Mouse (Mus musculus) NIH3T3 (cell line): ENCODE measurements around the gene Pgd.
"Not testable (repeated sequence)": the region's sequence is repeated elsewhere in the genome, so short reads cannot be mapped to it uniquely, and the experiment has no call there.

Experiments used
- DNase-seq: peaks from one replicate; pipeline ENCODE4 v3.0.0-alpha.2; 2012; ENCODE audit warnings: low read depth

The Pgd gene

GRCm38 (mm10) chr4:149166215-149166946 lies at the start of gene Pgd:
Gene Pgd, minus strand, starts transcription at chr4:149166771.
- DNase-seq, result peak; percentile 97

GRCm38 (mm10) chr4:149215982-149216381 lies 49.4 kb upstream of the Pgd start:
- no peak for DNase-seq

- DNase-seq, result peak; percentile 41
Measured at GRCm38 (mm10) chr4:149215397-149215796, 48.8 kb upstream of the Pgd start.

- DNase-seq, result not testable (repeated sequence)
Measured at GRCm38 (mm10) chr4:149214468-149214867, 47.9 kb upstream of the Pgd start.

GRCm38 (mm10) chr4:149213466-149213865 lies 46.9 kb upstream of the Pgd start:
- no peak for DNase-seq

GRCm38 (mm10) chr4:149211441-149211840 lies 44.9 kb upstream of the Pgd start:
- not testable (repeated sequence) for DNase-seq

- DNase-seq, result no peak
Measured at GRCm38 (mm10) chr4:149202467-149202866, 35.9 kb upstream of the Pgd start.

- no peak for DNase-seq
Measured at GRCm38 (mm10) chr4:149201110-149201509, 34.5 kb upstream of the Pgd start.

GRCm38 (mm10) chr4:149197180-149197579 lies 30.6 kb upstream of the Pgd start:
- no peak for DNase-seq

- DNase-seq, result no peak
Measured at GRCm38 (mm10) chr4:149191103-149191502, 24.5 kb upstream of the Pgd start.

GRCm38 (mm10) chr4:149188563-149188962 lies 22.0 kb upstream of the Pgd start:
- DNase-seq, result no peak

GRCm38 (mm10) chr4:149182755-149183154 lies 16.2 kb upstream of the Pgd start:
- DNase-seq, result peak; percentile 48

- DNase-seq, result no peak
Measured at GRCm38 (mm10) chr4:149182192-149182591, 15.6 kb upstream of the Pgd start.

GRCm38 (mm10) chr4:149179573-149179972 lies 13.0 kb upstream of the Pgd start:
- DNase-seq, result no peak

- DNase-seq, result no peak
Measured at GRCm38 (mm10) chr4:149179160-149179559, 12.6 kb upstream of the Pgd start.

GRCm38 (mm10) chr4:149178328-149178727 lies 11.8 kb upstream of the Pgd start:
- DNase-seq, result no peak

- peak; percentile 58 for DNase-seq
Measured at GRCm38 (mm10) chr4:149177046-149177445, 10.5 kb upstream of the Pgd start.

GRCm38 (mm10) chr4:149176645-149177044 lies 10.1 kb upstream of the Pgd start:
- peak; percentile 45 for DNase-seq

GRCm38 (mm10) chr4:149173661-149174060 lies 7.1 kb upstream of the Pgd start:
- DNase-seq, result no peak

GRCm38 (mm10) chr4:149172666-149173065 lies 6.1 kb upstream of the Pgd start:
- DNase-seq, result peak; percentile 88

GRCm38 (mm10) chr4:149172083-149172482 lies 5.5 kb upstream of the Pgd start:
- peak; percentile 88 for DNase-seq

- peak; percentile 80 for DNase-seq
Measured at GRCm38 (mm10) chr4:149171581-149171981, 5.0 kb upstream of the Pgd start.

- peak; percentile 84 for DNase-seq
Measured at GRCm38 (mm10) chr4:149170394-149170931, 3.9 kb upstream of the Pgd start.

- peak; percentile 30 for DNase-seq
Measured at GRCm38 (mm10) chr4:149169926-149170325, 3.4 kb upstream of the Pgd start.
